Mouse (Mus musculus): Measurements from ENCODE around the gene Il20. TPM values are rescaled to one million over a fixed set of nuclear protein-coding genes. Genes with fewer than 3 reads are reported as not detected.

The Il20 gene
- polyA plus RNA-seq, 1 experiment from 2014 or later = not detected

DNA sequence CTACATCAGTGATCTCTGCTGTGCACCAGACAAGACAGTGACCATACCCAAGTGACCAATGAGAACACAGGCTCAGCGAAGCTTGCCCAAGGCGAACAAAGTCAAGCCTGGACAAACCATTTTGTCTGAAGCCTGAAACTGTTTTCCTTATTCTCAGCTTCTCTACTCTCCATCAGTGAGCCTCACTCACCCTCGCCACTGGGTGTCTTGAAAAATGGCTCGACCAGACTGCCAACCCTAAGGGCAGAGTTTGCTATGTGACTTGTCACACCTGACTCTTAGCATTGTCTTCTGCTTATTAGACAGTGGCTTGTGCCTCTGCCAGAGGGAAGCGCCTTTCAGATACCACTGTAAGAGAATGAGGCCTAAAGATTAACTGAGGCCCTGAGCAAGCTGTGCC, 46.5 kb downstream of the Il20 start:
- H3K4me2 ChIP-seq (replicated peaks) = no peak overlapping the region
- no peaks in the 10 kb centered on the region for H3K9me3 ChIP-seq
- H3K27ac ChIP-seq = no peak overlapping the region
- no peak overlapping the region for H3K9ac ChIP-seq
- no peak for ATAC-seq (ENCODE audit: insufficient number of reproducible peaks, insufficient read depth, low FRiP score, low TSS enrichment)
- H3K4me3 ChIP-seq = no peak overlapping the region
- H3K36me3 ChIP-seq = no peaks in the 10 kb centered on the region
- WGBS = 92% methylated on average over 5 of the region's 5 CpGs
- no peaks in the 10 kb centered on the region for H3K4me1 ChIP-seq
- no peaks in the 10 kb centered on the region for H3K27me3 ChIP-seq

DNA sequence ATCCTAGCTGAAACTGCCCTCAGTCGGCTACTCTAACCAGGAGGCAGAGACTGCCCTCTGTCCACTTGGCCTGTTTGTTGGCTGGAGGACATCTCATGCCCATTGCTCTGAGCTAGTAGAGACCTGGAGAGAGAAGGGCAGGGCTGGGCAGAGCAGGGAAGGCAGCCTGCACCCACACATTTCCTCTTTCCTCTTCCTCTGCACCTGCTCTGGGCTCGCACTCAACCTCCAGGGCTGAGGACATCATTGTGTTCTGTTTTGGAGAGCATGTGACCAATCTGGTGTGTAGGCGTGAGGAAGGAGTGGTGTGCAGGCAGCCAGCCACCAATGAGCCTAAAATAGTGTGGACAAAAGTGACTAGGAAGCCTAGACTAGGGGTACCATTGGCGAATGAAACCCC, 47.0 kb downstream of the Il20 start:
- ATAC-seq (ENCODE audit: insufficient number of reproducible peaks, insufficient read depth, low FRiP score, low TSS enrichment) = no peak
- Histone ChIP-seq H3K9me3 (no peaks in the 10 kb centered on the region), H3K4me2 (replicated peaks) (no peak overlapping the region), H3K4me3 (no peak overlapping the region), H3K36me3 (no peaks in the 10 kb centered on the region), H3K4me1 (no peaks in the 10 kb centered on the region), H3K27ac (no peak overlapping the region), H3K27me3 (no peaks in the 10 kb centered on the region), H3K9ac (no peak overlapping the region)
- WGBS = 85% methylated on average over 4 of the region's 4 CpGs

DNA sequence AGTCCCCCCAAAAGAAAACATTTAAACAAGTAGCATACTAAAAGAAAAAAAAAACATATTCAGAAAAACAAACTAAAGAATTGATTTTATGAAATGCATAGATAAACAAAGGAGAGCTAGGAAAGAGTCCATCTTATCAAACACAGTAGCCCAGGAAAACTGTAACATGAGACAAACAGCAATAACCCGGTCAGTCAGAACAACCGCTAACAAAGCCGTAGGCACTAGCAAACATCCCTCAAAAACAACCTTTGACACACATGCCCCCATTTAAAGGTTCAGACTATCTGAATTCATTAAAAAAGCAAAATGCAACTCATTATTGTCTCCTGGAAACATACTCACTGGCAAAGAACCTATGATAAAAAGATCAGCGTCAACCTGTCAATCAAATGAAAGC, 53.8 kb downstream of the Il20 start:
- ATAC-seq (ENCODE audit: insufficient number of reproducible peaks, insufficient read depth, low FRiP score, low TSS enrichment) = no peak
- Histone ChIP-seq H3K36me3 (no peaks in the 10 kb centered on the region), H3K4me3 (no peak overlapping the region), H3K4me2 (replicated peaks) (no peak overlapping the region), H3K9me3 (no peaks in the 10 kb centered on the region), H3K9ac (no peak overlapping the region), H3K27me3 (no peaks in the 10 kb centered on the region), H3K4me1 (no peaks in the 10 kb centered on the region), H3K27ac (no peak overlapping the region)
- WGBS = 74% methylated on average over 4 of the region's 4 CpGs

Other genes starting within 250 kb of the Il20 start
- gene C4bp, start 249.8 kb downstream of the Il20 start, polyA plus RNA-seq (2016; fragmentation: Nextera tagmentation; extraction: Ambion mirVana) = not detected in 2 replicates
- gene Gm29427, start 195.7 kb downstream of the Il20 start, polyA plus RNA-seq (2016; fragmentation: Nextera tagmentation; extraction: Ambion mirVana) = not detected in 2 replicates
- gene Yod1, start 194.1 kb downstream of the Il20 start, polyA plus RNA-seq (2016; fragmentation: Nextera tagmentation; extraction: Ambion mirVana) = 11.9 and 13.4 TPM in 2 replicates
- gene Pfkfb2, start 182.2 kb downstream of the Il20 start, polyA plus RNA-seq (2016; fragmentation: Nextera tagmentation; extraction: Ambion mirVana) = 10.0 and 11.2 TPM in 2 replicates
- 0.83 and 1.00 TPM in 2 replicates for gene AA986860, start 179.5 kb downstream of the Il20 start, polyA plus RNA-seq (2016; fragmentation: Nextera tagmentation; extraction: Ambion mirVana)
- not detected in 2 replicates for gene Fcamr, start 110.5 kb downstream of the Il20 start, polyA plus RNA-seq (2016; fragmentation: Nextera tagmentation; extraction: Ambion mirVana)
- gene Pigr, start 84.8 kb downstream of the Il20 start, polyA plus RNA-seq (2016; fragmentation: Nextera tagmentation; extraction: Ambion mirVana) = not detected in 2 replicates
- not detected in 2 replicates for gene Fcmr, start 45.8 kb downstream of the Il20 start, polyA plus RNA-seq (2016; fragmentation: Nextera tagmentation; extraction: Ambion mirVana)
- not detected in 2 replicates for gene Il24, start 24.0 kb downstream of the Il20 start, polyA plus RNA-seq (2016; fragmentation: Nextera tagmentation; extraction: Ambion mirVana)
- 0.33 and 0.46 TPM in 2 replicates for gene Il19, start 28.7 kb upstream of the Il20 start, polyA plus RNA-seq (2016; fragmentation: Nextera tagmentation; extraction: Ambion mirVana)
- not detected in 2 replicates for gene Il10, start 108.4 kb upstream of the Il20 start, polyA plus RNA-seq (2016; fragmentation: Nextera tagmentation; extraction: Ambion mirVana)
- 62.3 and 63.1 TPM in 2 replicates for gene Mapkapk2, start 186.4 kb upstream of the Il20 start, polyA plus RNA-seq (2016; fragmentation: Nextera tagmentation; extraction: Ambion mirVana)
- gene Dyrk3, start 226.9 kb upstream of the Il20 start, polyA plus RNA-seq (2016; fragmentation: Nextera tagmentation; extraction: Ambion mirVana) = 6.5 and 8.7 TPM in 2 replicates
- gene Eif2d, start 241.7 kb upstream of the Il20 start, polyA plus RNA-seq (2016; fragmentation: Nextera tagmentation; extraction: Ambion mirVana) = 66.6 and 67.7 TPM in 2 replicates